Mouse (Mus musculus) heart, adult 2 months (tissue): ENCODE data around the gene Ttll2.
"Not testable (repeated sequence)": the region's sequence is repeated elsewhere in the genome, so short reads cannot be mapped to it uniquely, and the experiment has no call there.

ENCODE experiments used
- CTCF ChIP-seq: fragments of 200-600 bp; IDR thresholded peaks from 2 replicates; pipeline ENCODE4 v1.8.1; 2022; ENCODE audit warnings: antibody characterized with exemption, mild to moderate bottlenecking, moderate library complexity
- EP300 ChIP-seq: fragments of 200-500 bp; IDR thresholded peaks from 2 replicates; pipeline ENCODE4 v1.6.1; 2011; ENCODE audit warnings: low read depth, low read length, control low read depth; ENCODE audit not compliant: insufficient read depth
- POLR2A ChIP-seq: fragments of 200-500 bp; IDR thresholded peaks from 2 replicates; pipeline ENCODE4 v1.6.1; 2011; ENCODE audit warnings: mild to moderate bottlenecking, low read depth, low read length, control low read depth; ENCODE audit not compliant: insufficient read depth

DNA sequence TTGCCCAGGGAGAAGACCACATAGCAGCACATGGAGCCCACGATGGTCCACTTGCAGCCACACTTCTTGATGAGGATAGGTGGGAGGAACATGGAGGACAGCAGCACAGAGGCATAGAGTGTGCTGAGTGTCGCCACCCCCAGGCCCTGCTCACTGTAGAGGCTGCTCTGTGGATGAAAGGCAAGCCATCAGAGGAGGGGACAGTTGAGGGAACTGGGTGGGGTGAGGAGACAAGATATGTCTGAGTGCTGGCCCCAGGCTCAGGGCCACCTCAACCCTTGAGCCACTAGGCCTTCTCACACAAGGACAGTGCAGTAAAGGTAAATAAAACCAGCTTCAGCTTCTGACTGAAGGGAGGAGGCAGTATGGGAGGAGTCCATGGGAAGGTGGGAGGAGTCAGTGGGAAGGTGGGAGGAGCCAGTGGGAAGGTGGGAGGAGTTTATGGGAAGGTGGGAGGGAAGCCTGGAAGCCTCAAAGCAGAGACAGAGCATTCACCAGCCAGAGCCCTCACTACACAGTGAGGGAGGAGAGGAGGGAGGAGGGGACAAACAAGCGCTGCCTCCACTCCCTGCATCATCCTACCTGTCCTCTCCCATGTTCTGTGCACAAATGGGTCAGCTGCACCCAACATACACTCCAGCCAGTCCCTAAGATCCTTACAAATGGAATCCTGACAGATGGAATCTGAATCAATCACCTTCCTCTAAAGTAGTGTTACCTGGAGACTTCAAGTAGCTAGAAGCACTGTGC, 24.6 kb upstream of the Ttll2 start:
- not testable (repeated sequence) for TF ChIP-seq CTCF, POLR2A, EP300
